Mouse (Mus musculus) spleen, postnatal 10 days (tissue): ENCODE results near the gene Neurod1.

Experiments used
- DNase-seq, 2 experiments: peaks; one replicate each; pipeline ENCODE4 v3.0.0; 2021 to 2022; ENCODE audit warnings: low spot score in 2 of 2

The Neurod1 gene

GRCm38 (mm10) chr2:79443401-79443800, 13.2 kb downstream of the Neurod1 start:
- no peak for DNase-seq

- DNase-seq, result no peak
Measured at GRCm38 (mm10) chr2:79442906-79443305, 13.6 kb downstream of the Neurod1 start.

- no peak for DNase-seq
Measured at GRCm38 (mm10) chr2:79442227-79442626, 14.3 kb downstream of the Neurod1 start.

GRCm38 (mm10) chr2:79430061-79430460, 26.5 kb downstream of the Neurod1 start:
- DNase-seq, result no peak

GRCm38 (mm10) chr2:79429650-79430049, 26.9 kb downstream of the Neurod1 start:
- no peak for DNase-seq

GRCm38 (mm10) chr2:79429108-79429507, 27.4 kb downstream of the Neurod1 start:
- DNase-seq, result no peak

- no peak for DNase-seq
Measured at GRCm38 (mm10) chr2:79428569-79429104, 27.9 kb downstream of the Neurod1 start.

GRCm38 (mm10) chr2:79428022-79428421, 28.5 kb downstream of the Neurod1 start:
- DNase-seq, result no peak

- DNase-seq, result no peak
Measured at GRCm38 (mm10) chr2:79421696-79422095, 34.9 kb downstream of the Neurod1 start.

GRCm38 (mm10) chr2:79414505-79414904, 42.0 kb downstream of the Neurod1 start:
- DNase-seq, result no peak

- no peak for DNase-seq
Measured at GRCm38 (mm10) chr2:79410903-79411255, 45.7 kb downstream of the Neurod1 start.

GRCm38 (mm10) chr2:79410247-79410902, 46.2 kb downstream of the Neurod1 start:
- DNase-seq, result no peak

- no peak for DNase-seq
Measured at GRCm38 (mm10) chr2:79405661-79406405, 50.7 kb downstream of the Neurod1 start.
